Mouse (Mus musculus): ENCODE data around the gene Pef1.

The Pef1 gene

DNA sequence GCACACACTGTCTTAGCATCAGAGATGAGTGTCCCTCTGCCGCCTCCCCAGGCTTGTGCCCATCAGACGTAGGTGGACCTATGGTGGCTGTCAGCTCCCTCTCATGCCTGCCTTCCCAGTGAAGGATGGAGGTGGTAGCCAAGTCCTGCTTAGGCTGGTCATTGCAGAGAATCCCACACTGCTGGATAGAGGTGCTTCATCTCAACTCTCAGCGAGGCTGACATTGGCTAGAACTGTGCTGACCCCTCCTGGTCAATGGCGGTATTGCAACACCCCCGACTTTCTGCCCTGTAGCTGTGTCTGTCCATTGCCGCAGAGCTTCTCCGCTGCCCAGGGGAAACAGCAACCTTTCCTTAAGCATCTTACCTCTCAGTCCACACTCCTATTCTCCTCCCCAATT lies 15.1 kb upstream of the Pef1 start:
- DNase-seq (ENCODE audit: extremely low spot score), result peak; percentile 92

DNA sequence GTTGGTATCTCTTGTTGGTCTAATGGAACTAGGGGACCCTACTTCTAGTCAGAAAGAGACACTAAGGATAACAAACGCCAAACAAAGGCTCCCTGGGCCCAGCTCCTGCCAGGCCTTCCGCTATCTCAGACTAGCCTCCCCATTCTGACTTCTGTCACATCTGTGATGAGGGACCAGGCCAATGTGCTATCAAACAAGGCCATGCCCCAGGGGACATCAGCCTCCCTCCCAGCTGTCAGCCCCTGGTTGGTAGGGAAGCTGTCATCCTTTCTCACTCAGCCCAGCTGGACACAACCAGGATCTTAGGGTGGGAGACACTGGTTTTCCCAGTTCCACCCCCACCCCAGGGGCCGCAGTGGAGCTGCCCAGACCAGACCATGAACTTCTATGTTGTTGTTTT lies 7.2 kb upstream of the Pef1 start:
- no peak for DNase-seq (ENCODE audit: extremely low spot score)

DNA sequence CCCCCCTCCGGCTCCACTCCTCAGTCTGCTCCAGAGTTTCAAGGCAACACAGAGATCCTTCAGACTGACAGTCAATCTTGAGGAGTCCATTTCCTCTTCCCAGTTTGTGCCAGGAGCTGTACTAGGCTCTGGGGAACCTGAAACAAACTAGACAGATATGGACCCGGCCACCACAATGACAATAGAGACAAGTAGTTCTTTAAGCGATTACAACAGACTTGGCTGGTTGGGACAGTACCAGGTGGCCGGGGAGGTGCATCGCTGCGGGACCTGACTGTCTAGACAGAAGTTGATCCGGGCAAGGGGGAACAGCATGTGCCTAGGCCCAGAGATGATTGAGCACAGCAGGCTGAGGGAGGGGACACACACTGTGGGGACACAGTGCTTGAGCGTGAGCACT lies 1.2 kb upstream of the Pef1 start:
- no peak for DNase-seq (ENCODE audit: extremely low spot score)

DNA sequence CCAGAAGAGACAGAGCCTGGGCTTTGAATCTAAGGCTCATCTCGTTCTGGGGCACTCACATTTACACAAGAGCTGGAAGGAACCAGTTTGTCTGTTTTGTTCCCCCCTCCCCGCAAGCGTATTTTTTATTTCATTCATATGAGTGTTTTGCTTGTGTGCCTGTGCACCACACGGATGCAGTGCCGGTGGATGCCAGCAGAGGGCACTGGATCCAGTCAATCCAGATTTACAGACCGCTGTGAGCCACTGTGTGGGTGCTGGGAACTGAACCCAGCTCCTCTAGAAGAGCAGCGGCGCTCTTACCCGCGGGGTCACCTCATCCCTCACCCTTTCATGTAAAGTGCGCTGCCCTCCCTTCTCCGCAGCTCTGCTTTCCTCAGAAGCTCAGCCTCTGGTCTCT lies 1.3 kb downstream of the Pef1 start:
- DNase-seq (ENCODE audit: extremely low spot score), result no peak

DNA sequence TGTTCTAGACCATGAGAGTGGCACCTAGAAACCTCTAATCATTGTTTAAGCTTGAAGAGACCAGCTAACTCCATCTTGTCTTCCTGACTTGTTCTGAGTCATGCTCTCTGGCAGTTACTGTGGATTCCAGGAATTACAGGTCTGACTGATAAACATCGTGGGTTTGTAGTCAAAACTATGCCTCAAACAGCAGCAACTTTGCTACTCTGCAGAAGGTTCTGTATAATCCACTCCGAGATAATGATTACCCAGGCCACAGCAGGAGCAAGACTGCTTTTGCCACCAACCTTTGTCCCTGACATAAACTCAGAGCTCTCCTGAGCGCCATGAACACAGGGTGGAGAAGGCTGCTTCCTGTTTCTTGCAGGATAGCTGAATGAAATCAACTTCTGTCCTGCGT lies 2.2 kb downstream of the Pef1 start:
- no peak for DNase-seq (ENCODE audit: extremely low spot score)

DNA sequence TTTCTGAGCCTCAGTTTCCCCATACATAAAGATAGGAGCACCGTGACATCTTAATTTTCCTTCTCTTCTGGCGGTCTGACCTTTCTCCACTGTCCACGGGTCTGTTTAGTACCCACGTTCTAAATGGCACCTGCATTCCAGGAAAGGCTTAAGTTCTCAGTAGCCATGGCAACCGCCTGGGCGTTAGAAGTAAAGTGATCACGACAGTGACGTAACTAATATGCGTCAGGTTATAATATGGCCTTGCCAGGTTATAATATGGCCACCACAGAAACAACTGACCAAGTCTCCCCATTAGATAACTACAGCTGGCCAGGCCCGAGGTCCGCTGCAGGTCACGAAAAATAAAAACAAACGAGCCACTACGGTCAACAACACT lies 4.7 kb downstream of the Pef1 start:
- no peak for DNase-seq (ENCODE audit: extremely low spot score)

DNA sequence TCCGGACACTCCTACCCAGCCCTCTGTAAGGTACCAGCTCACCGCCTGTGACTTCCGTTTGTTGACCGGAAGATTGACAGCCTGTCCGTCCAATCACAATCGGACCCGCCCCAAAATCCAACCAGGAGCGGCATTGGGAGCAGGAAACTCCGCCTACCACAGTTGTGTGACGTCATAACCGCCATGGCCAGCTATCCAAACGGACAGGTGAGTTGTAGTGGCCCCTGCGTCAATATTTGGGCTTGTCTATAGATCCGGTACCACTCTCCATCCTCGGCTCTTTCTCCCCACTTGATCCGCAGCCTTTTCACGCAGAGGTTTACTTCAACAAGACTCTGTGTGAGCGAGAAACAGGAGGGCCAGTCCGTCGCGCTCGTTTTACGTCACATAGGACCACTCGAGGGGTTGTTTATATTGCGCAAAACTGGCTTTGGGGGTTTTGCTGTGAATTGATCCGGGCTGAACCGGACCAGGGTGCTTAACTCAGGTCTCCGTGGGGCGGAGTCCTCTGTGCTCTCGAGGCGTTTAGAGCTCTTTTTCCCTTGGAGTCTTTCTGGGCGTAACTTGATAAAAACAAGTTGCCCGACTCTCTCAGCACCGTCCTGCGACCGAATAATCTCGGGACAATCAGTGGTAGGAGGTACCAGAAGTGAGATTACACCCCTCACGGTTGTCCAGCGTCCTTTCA lies 5.2 kb downstream of the Pef1 start:
- peak; percentile 100 for DNase-seq (ENCODE audit: extremely low spot score)

DNA sequence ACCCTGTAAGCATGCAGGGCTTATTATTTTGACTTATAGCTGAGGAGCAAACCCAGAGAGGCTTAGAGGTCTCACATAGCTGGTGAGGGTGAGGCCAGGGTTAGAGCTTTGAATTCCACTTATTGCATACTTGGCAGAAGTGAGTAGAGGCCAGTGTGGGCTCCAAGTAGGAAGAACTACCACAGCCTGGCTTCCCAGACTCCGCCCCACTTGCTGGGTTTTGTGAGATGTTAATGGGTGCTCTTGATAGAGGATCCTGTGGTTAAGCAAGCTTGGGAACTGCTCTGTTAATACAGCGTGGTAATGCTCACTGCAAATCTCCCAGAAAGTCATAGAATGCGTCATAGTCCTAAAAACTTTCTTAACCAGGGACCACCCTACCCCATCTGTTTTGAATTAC lies 6.6 kb downstream of the Pef1 start:
- no peak for DNase-seq (ENCODE audit: extremely low spot score)

DNA sequence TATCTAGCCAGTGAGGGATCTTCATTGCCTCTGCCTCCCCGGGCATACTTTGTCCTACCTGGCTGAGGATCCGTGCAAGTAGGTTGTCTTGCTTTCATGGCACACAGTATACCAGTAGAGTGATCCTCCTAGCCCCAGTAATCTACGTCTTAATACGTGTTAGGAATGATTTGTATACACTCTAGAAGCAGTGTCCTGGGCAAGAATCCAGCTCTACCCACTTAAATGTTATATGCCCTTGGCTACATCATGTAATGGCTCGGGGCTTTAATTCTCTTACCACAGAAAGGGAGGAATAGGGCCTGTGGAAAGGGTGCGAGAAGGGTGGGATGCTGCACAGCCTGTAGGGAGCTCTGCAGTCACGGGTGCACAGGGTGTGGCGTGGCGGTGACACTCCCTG lies 7.3 kb downstream of the Pef1 start:
- DNase-seq (ENCODE audit: extremely low spot score), result no peak

DNA sequence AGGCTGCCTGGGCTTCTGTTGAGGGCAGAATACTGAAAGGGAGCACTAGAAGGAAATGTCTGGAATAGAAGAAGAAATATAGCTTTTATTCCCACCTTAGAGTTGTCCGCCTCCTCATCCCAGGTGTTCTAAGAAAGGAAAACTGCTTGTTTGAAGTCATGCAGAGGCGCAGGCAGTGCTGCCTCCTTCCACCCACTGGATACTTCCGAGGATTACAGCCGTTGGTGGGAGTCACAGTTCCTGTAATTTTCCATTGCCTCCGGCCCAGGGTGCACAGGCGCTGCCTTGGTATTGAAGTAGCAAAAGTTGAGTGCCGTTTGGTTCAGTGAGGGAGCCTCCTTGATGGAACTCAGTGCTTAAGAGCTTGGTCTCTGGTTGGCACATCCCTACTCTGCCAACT lies 7.7 kb downstream of the Pef1 start:
- no peak for DNase-seq (ENCODE audit: extremely low spot score)

DNA sequence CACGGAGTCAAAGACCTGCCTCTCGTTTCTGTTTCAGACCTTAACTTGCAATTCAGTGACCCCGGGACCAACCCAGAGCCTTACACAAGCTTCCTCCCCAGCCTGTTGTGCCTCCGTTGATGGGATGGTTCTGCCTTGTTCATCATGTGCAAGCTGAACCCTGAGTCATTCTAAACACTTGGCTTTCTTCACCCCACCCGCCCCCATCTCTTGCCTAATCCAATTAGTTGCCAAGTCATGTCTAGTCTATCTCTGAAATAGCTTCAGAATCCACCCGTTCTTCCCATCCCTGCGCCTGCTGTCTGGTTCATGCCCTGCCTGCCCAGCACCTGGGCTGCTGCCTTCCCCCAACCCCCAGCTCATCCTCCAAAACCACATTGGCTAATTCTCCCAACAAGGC lies 9.9 kb downstream of the Pef1 start:
- DNase-seq (ENCODE audit: extremely low spot score), result no peak

DNA sequence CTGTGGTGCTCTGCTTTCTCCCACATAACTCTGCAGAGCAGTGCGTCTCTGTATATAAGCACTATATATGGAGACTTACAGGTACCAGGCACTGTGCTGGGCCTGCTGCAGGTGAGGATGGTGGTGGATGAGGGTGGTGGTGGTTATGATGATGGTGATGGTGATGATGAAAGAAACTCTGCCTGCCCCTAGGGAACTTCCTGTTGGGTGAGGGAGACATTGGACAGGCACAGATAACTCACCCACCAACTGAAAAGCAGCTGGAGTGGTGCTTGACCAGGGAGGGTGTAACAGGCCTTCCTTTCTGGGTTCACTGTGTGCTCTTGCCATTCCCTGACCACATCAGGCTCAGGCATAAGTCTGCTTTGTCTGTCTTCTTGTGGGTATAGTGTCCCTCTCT lies 10.4 kb downstream of the Pef1 start:
- no peak for DNase-seq (ENCODE audit: extremely low spot score)

DNA sequence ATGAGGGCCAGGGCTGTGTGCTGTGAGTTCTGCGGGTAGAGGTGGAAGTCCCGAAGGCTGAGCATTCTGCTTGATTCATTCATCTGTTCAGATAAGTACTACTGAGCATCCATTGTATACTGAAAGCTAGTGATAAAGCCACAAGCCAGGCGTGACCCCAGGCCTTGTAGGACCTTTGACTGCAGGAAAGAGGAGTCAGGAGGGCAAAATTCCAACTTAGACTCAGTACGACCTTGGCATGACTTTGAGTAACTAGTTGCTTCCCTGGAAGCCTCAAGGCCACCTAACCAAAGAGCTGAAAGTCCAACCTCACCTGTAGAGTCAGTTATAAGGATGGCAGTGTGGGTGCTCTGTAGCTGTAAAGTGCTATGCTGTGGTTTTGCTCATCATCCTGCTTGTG lies 18.4 kb downstream of the Pef1 start:
- DNase-seq (ENCODE audit: extremely low spot score), result no peak

DNA sequence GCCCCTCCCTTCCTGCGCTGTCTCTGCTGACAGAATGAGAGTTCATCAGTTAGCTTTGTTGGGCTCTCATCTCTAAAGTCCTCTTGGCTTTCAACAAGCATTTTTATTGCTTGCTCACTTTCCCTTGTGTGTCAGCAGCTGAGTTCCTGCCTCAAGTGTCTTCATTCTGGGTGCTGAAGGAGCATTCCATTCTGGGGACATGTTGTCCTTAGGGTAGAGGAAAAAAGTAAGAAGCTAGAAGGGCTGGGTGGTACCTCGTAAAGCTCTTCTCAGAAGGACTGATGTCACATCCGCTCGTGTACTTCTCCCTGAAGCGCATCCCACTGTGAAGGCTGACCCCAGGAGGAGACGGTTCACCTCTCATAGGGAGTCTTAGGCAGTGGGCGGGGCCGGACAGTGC lies 19.2 kb downstream of the Pef1 start:
- DNase-seq (ENCODE audit: extremely low spot score), result no peak

DNA sequence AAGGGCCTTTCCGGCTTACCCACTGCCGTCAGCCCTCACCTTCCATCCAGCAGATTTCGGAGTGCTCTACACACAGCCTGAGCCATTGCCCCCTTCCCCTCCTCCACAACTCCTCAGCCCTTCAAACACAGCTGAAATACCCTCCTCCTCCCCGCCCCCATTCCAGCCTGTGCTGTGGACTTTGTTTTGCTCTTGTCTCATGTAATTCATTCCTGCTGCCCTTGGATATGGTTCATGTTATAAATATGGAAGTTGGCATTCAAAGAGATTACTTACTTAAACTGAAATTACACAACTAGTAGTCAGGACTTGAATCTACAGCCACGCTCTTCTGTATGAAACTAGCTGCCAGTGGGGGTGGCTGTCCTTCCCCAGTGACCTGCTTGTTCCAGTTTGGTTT lies 20.7 kb downstream of the Pef1 start:
- no peak for DNase-seq (ENCODE audit: extremely low spot score)

DNA sequence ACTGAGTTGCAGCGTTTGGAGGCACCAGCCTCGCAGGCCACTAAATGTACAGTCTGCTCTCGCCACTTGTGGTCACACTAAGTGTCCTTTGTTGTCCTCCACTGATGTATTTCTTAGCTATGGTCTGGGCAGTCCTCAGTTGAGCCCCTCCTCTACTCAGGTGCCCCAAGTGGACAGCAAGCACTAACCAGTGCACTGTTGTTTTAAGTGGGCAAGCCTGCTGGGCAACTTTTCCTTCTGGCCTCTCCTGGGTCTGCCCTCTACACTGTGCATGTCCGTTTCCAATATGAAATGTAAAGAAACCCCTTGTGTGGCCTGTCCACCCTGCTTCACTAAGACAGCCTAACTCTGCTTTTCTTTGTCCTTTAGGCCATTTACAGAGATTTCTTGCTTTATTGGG lies 21.8 kb downstream of the Pef1 start:
- DNase-seq (ENCODE audit: extremely low spot score), result no peak

DNA sequence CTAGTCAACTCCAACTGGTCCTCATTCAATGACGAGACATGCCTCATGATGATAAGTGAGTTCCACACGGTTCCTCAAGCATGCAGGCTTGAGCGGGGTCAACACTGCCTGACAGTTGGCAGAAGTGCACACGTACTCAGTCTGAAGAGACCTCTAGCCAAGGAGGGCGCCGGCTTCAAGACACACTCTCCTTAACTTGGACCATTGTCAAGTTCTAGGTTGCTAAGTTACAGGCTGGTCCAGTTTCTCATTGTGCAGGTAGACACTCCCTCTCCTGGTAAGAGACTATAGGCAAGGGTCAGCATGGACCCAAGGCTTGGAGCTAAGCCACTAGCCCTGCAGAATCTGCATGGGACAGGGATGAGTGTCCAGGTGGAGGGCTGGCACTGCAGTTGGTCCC lies 22.8 kb downstream of the Pef1 start:
- no peak for DNase-seq (ENCODE audit: extremely low spot score)

DNA sequence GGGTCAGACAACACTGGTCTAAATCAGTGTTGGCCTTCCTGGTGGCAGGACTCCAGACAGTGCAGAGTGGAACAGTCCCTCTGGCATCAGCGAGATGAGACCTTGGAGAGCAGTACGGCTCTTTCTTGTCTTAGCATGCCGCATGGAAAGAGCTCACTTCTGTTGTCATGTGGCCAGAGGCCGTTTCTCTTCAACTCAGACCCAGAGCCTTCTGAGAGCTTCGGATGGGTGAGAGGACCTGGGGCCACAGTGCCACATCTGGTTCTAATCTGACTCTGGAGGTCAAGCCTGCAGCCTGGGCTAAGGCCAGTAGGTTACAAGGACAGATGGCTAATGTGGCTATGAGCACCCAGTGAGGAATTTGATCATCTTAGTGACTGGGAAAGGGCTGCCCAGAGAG lies 23.6 kb downstream of the Pef1 start:
- peak; percentile 42 for DNase-seq (ENCODE audit: extremely low spot score)

DNA sequence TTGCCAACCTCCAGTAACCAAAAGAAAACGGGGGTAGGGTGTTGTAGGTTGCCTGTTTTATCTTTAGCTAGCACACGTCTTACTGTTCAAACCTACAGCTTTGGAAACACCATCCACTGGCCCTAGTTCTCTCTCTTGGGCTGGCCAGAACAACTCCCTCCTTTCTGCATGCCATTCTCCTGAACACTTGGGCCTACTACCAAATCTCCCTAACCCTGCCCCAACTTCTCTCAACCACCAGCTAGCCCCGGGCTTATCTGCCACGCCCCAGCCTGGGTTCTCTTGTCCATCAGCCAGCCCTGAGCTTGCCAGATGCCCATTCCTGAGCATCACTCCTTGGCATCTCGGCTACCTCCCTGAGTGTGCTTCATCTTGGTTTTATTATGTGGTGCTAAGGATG lies 26.5 kb downstream of the Pef1 start:
- no peak for DNase-seq (ENCODE audit: extremely low spot score)

DNA sequence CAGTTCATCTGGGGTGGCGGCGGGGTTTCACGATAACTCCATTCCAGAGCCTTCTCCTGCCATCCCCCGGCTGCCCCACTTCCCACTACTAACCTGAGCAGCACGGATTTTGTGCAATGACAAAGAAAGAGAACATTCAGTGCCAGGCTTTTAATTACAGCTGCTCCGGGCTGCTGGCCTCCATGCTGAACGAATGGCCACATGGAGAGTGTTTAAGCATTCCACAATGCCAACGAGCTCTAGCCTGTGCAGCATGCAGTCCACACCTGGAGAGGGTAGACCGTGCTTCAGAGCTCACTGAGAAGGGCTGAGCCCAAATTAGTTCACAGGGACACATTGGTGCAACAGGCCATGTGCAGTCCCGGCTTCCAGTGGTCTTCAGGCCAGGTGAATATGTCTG lies 27.7 kb downstream of the Pef1 start:
- no peak for DNase-seq (ENCODE audit: extremely low spot score)

DNA sequence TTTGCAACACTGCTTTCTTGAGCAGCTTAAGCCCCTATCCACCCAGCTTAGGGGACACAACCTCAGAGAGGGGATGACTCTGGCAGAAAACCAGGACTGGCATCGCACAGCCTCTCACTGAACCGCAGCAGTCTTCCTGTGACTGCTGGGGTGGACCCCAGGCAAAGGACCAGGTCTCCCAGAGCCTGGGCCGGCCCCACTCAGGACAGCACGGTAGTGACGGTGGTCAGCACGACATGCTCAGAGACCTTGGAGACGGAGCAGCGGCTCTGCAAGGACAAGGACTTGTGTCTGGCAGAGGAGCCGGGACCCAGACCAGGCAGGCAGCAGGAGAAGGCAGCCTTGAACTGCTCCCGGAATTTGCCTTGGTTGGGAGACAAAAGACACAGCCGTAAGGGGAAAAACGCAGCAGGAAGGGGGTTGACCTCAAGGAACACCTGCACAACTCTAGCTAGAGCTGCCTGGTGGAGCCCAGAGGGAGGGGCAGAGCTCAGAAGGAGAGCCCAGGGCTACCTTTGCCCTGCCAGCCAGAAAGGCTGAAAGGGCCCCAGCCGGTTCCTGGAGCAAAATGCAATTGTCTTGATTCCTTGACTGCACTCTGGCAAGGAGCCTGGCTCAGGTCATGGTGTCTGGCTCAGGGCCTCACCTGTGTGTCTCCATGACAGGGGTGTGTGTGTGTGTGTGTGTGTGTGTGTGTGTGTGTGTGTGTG lies 28.4 kb downstream of the Pef1 start:
- DNase-seq (ENCODE audit: extremely low spot score), result no peak

DNA sequence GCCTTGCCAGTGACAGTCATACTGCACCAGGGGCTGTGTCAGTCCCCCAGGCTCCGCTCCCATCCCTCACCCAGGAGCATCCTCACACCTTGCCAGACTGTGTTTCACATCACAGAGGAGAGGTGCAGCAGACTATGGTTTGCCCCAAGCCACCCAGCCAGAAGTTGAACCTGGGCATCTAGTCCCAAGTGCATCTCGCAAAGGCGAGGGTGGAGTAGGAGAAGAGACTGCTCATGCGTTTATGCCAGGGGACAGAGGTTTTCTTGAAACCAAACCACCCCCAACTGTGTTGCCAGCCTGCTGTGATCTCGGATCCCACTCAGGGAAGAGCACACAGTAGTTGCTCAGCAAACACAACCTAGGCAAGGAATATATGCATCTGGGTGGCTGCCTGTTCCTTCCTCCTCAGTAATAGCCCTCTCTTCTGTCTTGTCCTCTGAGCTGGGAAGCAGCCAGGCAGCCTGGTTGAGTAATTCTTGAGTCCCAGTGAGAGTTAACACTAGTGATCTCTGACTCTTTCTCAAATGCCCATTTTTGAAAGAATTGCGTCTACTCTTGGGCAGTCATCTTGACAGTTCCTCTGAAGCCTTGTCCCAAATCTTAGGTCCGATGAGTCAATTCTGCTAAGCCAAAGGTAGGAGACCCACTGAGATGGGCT lies 29.2 kb downstream of the Pef1 start:
- no peak for DNase-seq (ENCODE audit: extremely low spot score)

DNA sequence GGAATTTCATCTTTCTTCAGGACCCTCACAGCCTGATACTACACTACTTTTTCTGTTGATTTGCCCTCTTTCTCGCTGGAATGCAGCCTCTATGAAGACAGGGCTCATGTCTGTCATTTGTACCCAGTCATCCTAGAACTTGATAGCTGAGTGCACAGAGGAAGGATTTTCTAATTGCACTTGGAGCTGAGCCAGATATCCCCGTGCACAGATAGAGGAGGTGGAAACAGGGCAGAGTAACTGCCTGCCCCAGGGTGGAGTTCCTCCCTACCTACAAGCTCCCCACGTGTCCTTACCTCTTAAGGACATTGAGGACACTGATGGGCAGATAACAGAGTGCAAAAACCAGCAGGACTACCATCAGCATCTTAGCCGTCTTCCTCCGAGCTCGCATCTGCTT lies 31.0 kb downstream of the Pef1 start:
- no peak for DNase-seq (ENCODE audit: extremely low spot score)

Data from embryo, embryonic 9.5 days (tissue).